ENCODE assay signal across 33 mouse cellular contexts in the genomic region with DNA sequence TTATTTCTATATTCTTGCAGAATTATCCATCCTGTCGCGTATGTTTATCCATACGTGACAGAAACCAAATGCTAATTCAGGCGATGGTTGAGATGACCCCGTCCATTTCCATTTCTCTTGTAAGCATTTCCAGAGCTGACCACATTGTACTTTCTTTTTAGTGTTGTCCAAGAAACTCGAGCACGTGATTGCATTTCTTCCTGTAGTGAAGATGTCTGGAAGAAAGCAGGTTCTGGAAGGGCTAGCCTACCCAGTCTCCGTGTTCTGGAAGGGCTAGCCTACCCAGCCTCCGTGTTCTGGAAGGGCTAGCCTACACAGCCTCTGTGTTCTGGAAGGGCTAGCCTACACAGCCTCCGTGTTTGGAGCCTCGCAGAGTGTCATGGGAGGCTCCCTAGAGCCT. TPM values are rescaled to one million over a fixed set of nuclear protein-coding genes. Genes with fewer than 3 reads are reported as not detected.
A peak's percentile ranks its signal among the peaks of the same experiment; 100 is the strongest.
DNase-seq lines count a peak whose midpoint lies in the region; ATAC-seq and TF ChIP-seq lines count a peak whose summit lies in the region.
"Had no signal": no experiment of that assay in that cellular context is flagged by ENCODE, and none has a peak within 500 bp of the region (broad histone marks: within the 10 kb centered on the region; RNA-seq: fewer than 3 reads in every experiment).

No protein-coding gene starts in this region.

- no peak for TF ChIP-seq EP300 in stomach, postnatal 0 days (optimal IDR thresholded peaks at IDR 0.05)

- no peak for TF ChIP-seq CTCF in hindbrain, postnatal 0 days (IDR thresholded peaks at IDR 0.05; ENCODE audit: low read depth)
- TF ChIP-seq CTCF in intestine, postnatal 0 days (IDR thresholded peaks at IDR 0.05; ENCODE audit: low read depth): no peak
- TF ChIP-seq CTCF in stomach, postnatal 0 days (IDR thresholded peaks at IDR 0.05; ENCODE audit: low read depth): no peak

- H3K4me2 ChIP-seq in hindbrain, postnatal 0 days (ENCODE audit: low read depth, low read length): no peak overlapping the region
- peak overlapping the region; percentile 39 for H3K4me2 ChIP-seq in midbrain, embryonic 12.5 days (replicated peaks)
- H3K4me2 ChIP-seq in midbrain, embryonic 16.5 days (ENCODE audit: low read length): no peak overlapping the region
- H3K4me2 ChIP-seq in intestine, postnatal 0 days (replicated peaks; ENCODE audit: low read depth): no peak overlapping the region
- H3K4me2 ChIP-seq in stomach, postnatal 0 days (replicated peaks; ENCODE audit: low read depth): peak overlapping the region; percentile 14; the same call in 1 of the 2 replicates
- H3K4me2 ChIP-seq: embryonic facial prominence, embryonic 12.5 days; limb, embryonic 15.5 days; neural tube, embryonic 12.5 days had no signal

- DNase-seq in hindbrain, embryonic 10.5 days (ENCODE audit: low spot score): no peak
- DNase-seq in hindbrain, postnatal 0 days (ENCODE audit: low spot score): no peak
- DNase-seq in stomach, postnatal 0 days (ENCODE audit: low spot score): no peak
- no peak for DNase-seq in left cerebral cortex, postnatal 25 days (ENCODE audit: low spot score in 2 of 2)
- DNase-seq in adrenal gland, adult 2 months: no peak
- DNase-seq: cerebellum, adult 11 months; cerebellum, postnatal 10 days; gastrocnemius, adult 2 months; kidney, adult 2 months; layer of hippocampus, adult 9-11 months; left cerebral cortex, postnatal 4 days; right cerebral cortex, postnatal 25 days; spleen, adult 18-20 months; thymus, adult 18-20 months; thymus, postnatal 4 days had no signal

- H3K4me1 ChIP-seq in hindbrain, embryonic 10.5 days (replicated peaks): peaks cover 82% of the 10 kb centered on the region
- H3K4me1 ChIP-seq in hindbrain, postnatal 0 days (ENCODE audit: insufficient read depth, low read length): no peaks in the 10 kb centered on the region
- peaks cover 63% of the 10 kb centered on the region for H3K4me1 ChIP-seq in midbrain, embryonic 12.5 days
- peaks cover 24% of the 10 kb centered on the region for H3K4me1 ChIP-seq in midbrain, embryonic 16.5 days (ENCODE audit: control insufficient read depth, insufficient read depth, low read length)
- H3K4me1 ChIP-seq in intestine, postnatal 0 days (replicated peaks; ENCODE audit: control insufficient read depth, insufficient read depth, low read length): peaks cover 2% of the 10 kb centered on the region; the same call in 1 of the 2 replicates
- peaks cover 2% of the 10 kb centered on the region for H3K4me1 ChIP-seq in stomach, postnatal 0 days (replicated peaks; ENCODE audit: control insufficient read depth, insufficient read depth)

- no peak overlapping the region for H3K9ac ChIP-seq in hindbrain, postnatal 0 days (replicated peaks; ENCODE audit: low read length)
- no peak overlapping the region for H3K9ac ChIP-seq in midbrain, embryonic 12.5 days (replicated peaks)
- H3K9ac ChIP-seq in midbrain, embryonic 16.5 days (ENCODE audit: low read depth, low read length): no peak overlapping the region
- no peak overlapping the region for H3K9ac ChIP-seq in intestine, postnatal 0 days (ENCODE audit: low read depth, low read length)
- H3K9ac ChIP-seq in stomach, postnatal 0 days (ENCODE audit: low read length): no peak overlapping the region
- H3K9ac ChIP-seq: embryonic facial prominence, embryonic 12.5 days; limb, embryonic 15.5 days; liver, embryonic 14.5 days; neural tube, embryonic 12.5 days had no signal

- H3K27ac ChIP-seq in hindbrain, embryonic 10.5 days: peak overlapping the region; percentile 86
- no peak overlapping the region for H3K27ac ChIP-seq in hindbrain, postnatal 0 days
- H3K27ac ChIP-seq in midbrain, embryonic 12.5 days (replicated peaks): peak overlapping the region; percentile 42
- H3K27ac ChIP-seq in midbrain, embryonic 16.5 days (ENCODE audit: low read length): no peak overlapping the region
- 0 out of 2 replicates have a peak overlapping the region, but pooled peaks have one; percentile 8 for H3K27ac ChIP-seq in intestine, postnatal 0 days (ENCODE audit: low read depth, low read length)
- peak overlapping the region; percentile 61; the same call in 1 of the 2 replicates for H3K27ac ChIP-seq in stomach, postnatal 0 days (replicated peaks)
- H3K27ac ChIP-seq: embryonic facial prominence, embryonic 12.5 days; gastrocnemius, adult 2 months; heart, embryonic 10.5 days; kidney, postnatal 0 days; limb, embryonic 15.5 days; liver, embryonic 14.5 days; neural tube, embryonic 12.5 days had no signal

- H3K4me3 ChIP-seq in hindbrain, embryonic 10.5 days: no peak overlapping the region
- H3K4me3 ChIP-seq in hindbrain, postnatal 0 days (ENCODE audit: low read length): no peak overlapping the region
- peak overlapping the region; percentile 14; the same call in 1 of the 2 replicates for H3K4me3 ChIP-seq in midbrain, embryonic 12.5 days
- H3K4me3 ChIP-seq in midbrain, embryonic 16.5 days (ENCODE audit: low read depth, low read length): no peak overlapping the region
- H3K4me3 ChIP-seq in intestine, postnatal 0 days (ENCODE audit: low read depth, low read length): no peak overlapping the region
- H3K4me3 ChIP-seq in stomach, postnatal 0 days (ENCODE audit: low read depth, low read length): 0 out of 2 replicates have a peak overlapping the region, but pooled peaks have one; percentile 6
- H3K4me3 ChIP-seq: embryonic facial prominence, embryonic 12.5 days; gastrocnemius, adult 2 months; heart, embryonic 10.5 days; limb, embryonic 15.5 days; neural tube, embryonic 12.5 days had no signal

- no peaks in the 10 kb centered on the region for H3K27me3 ChIP-seq in hindbrain, embryonic 10.5 days (ENCODE audit: insufficient read depth, poor library complexity, severe bottlenecking)
- H3K27me3 ChIP-seq in hindbrain, postnatal 0 days (ENCODE audit: insufficient read depth, low read length): no peaks in the 10 kb centered on the region
- H3K27me3 ChIP-seq in midbrain, embryonic 12.5 days: no peaks in the 10 kb centered on the region
- H3K27me3 ChIP-seq in midbrain, embryonic 16.5 days (ENCODE audit: control insufficient read depth, insufficient read depth, low read depth, low read length): no peaks in the 10 kb centered on the region
- H3K27me3 ChIP-seq in intestine, postnatal 0 days (replicated peaks; ENCODE audit: control insufficient read depth, insufficient read depth, low read length): no peaks in the 10 kb centered on the region
- no peaks in the 10 kb centered on the region for H3K27me3 ChIP-seq in stomach, postnatal 0 days (ENCODE audit: control insufficient read depth, insufficient read depth, low read length)
- H3K27me3 ChIP-seq: embryonic facial prominence, embryonic 12.5 days; limb, embryonic 15.5 days; neural tube, embryonic 12.5 days had no signal

- no peaks in the 10 kb centered on the region for H3K9me3 ChIP-seq in hindbrain, embryonic 10.5 days
- H3K9me3 ChIP-seq in hindbrain, postnatal 0 days (ENCODE audit: low read length): no peaks in the 10 kb centered on the region
- H3K9me3 ChIP-seq in midbrain, embryonic 12.5 days: no peaks in the 10 kb centered on the region
- no peaks in the 10 kb centered on the region for H3K9me3 ChIP-seq in midbrain, embryonic 16.5 days (replicated peaks; ENCODE audit: control insufficient read depth, low read length, poor library complexity, severe bottlenecking)
- H3K9me3 ChIP-seq in intestine, postnatal 0 days (ENCODE audit: control insufficient read depth): no peaks in the 10 kb centered on the region
- no peaks in the 10 kb centered on the region for H3K9me3 ChIP-seq in stomach, postnatal 0 days (ENCODE audit: control insufficient read depth, low read length)
- H3K9me3 ChIP-seq: embryonic facial prominence, embryonic 12.5 days; heart, embryonic 10.5 days; limb, embryonic 15.5 days; neural tube, embryonic 12.5 days had no signal

- H3K36me3 ChIP-seq in hindbrain, embryonic 10.5 days: no peaks in the 10 kb centered on the region
- no peaks in the 10 kb centered on the region for H3K36me3 ChIP-seq in hindbrain, postnatal 0 days (ENCODE audit: insufficient read depth, low read length)
- H3K36me3 ChIP-seq in midbrain, embryonic 12.5 days: no peaks in the 10 kb centered on the region
- no peaks in the 10 kb centered on the region for H3K36me3 ChIP-seq in midbrain, embryonic 16.5 days (ENCODE audit: control insufficient read depth, insufficient read depth, low read length)
- H3K36me3 ChIP-seq in intestine, postnatal 0 days (ENCODE audit: control insufficient read depth, insufficient read depth): no peaks in the 10 kb centered on the region
- no peaks in the 10 kb centered on the region for H3K36me3 ChIP-seq in stomach, postnatal 0 days (ENCODE audit: control insufficient read depth, insufficient read depth, low read length)
- H3K36me3 ChIP-seq: embryonic facial prominence, embryonic 12.5 days; heart, embryonic 10.5 days; limb, embryonic 15.5 days; neural tube, embryonic 12.5 days had no signal

- ATAC-seq in hindbrain, postnatal 0 days: no peak
- ATAC-seq in midbrain, embryonic 12.5 days (ENCODE audit: low FRiP score, low read depth): no peak
- ATAC-seq in midbrain, embryonic 16.5 days: no peak
- no peak for ATAC-seq in intestine, postnatal 0 days
- no peak; the same call in 1 of the 2 replicates for ATAC-seq in stomach, postnatal 0 days (ENCODE audit: low FRiP score, low TSS enrichment)
- ATAC-seq: CD4-positive, CD25-positive, alpha-beta regulatory T cell, adult 4 months; hindbrain, embryonic 16.5 days had no signal

- intact Hi-C loops in left cerebral cortex, postnatal 25 days (cut with DNase I): no loop called here

- 80% methylated on average over 11 of the region's 11 CpGs for WGBS in hindbrain, embryonic 10.5 days
- 73% methylated on average over 11 of the region's 11 CpGs for WGBS in hindbrain, postnatal 0 days
- WGBS in midbrain, embryonic 12.5 days: 77% methylated on average over 11 of the region's 11 CpGs
- 74% methylated on average over 11 of the region's 11 CpGs for WGBS in midbrain, embryonic 16.5 days
- 61% methylated on average over 11 of the region's 11 CpGs for WGBS in intestine, postnatal 0 days
- 48% methylated on average over 11 of the region's 11 CpGs for WGBS in stomach, postnatal 0 days

RNA-seq across cellular contexts. Expression of a gene that starts 27.8 kb away (rescaled TPM):
- 0.26 and 0.41 TPM in 2 replicates for polyA plus RNA-seq in hindbrain, embryonic 10.5 days (2016; fragmentation: Nextera tagmentation; extraction: Ambion mirVana)
- not detected in 2 replicates for total RNA-seq in hindbrain, postnatal 0 days (2014; rRNA removed)
- not detected in 2 replicates for polyA plus RNA-seq in hindbrain, postnatal 0 days (2015; fragmentation: Nextera tagmentation; extraction: Ambion mirVana)
- 0.46 and 0.60 TPM in 2 replicates for polyA plus RNA-seq in midbrain, embryonic 12.5 days (2016; fragmentation: Nextera tagmentation; extraction: Ambion mirVana)
- 0.27 TPM in 1 of 2 replicates, not detected in the other for polyA plus RNA-seq in midbrain, embryonic 16.5 days (2015; fragmentation: Nextera tagmentation; extraction: Ambion mirVana)
- polyA plus RNA-seq in intestine, postnatal 0 days (2015; fragmentation: Nextera tagmentation; extraction: Ambion mirVana): 0.25 and 0.51 TPM in 2 replicates
- polyA plus RNA-seq in stomach, postnatal 0 days (2015; fragmentation: Nextera tagmentation; extraction: Ambion mirVana): 0.16 TPM in 1 of 2 replicates, not detected in the other
- total RNA-seq in left cerebral cortex, postnatal 25 days (2021): not detected
- total RNA-seq in adrenal gland, adult 2 months (2021): not detected
- not detected in 2 replicates for polyA plus RNA-seq in adrenal gland, adult 2 months (2012; rRNA removed)
- total RNA-seq: adrenal gland, postnatal 4 days; ES-E14; gastrocnemius, adult 2 months; granulocyte monocyte progenitor cell, adult 5-6 weeks; hematopoietic stem cell, adult 5-6 weeks; left cerebral cortex, adult 18-20 months; left cerebral cortex, postnatal 4 days; megakaryocyte, adult 5-6 weeks had no signal
- polyA plus RNA-seq: hindbrain, embryonic 16.5 days; kidney, adult 2 months; kidney, postnatal 0 days; large intestine, adult 2 months; liver, embryonic 14.5 days; neural tube, embryonic 12.5 days had no signal

RNA-seq across cellular contexts. Expression of a gene that starts 33.3 kb away (rescaled TPM):
- 13.1 and 19.6 TPM in 2 replicates for polyA plus RNA-seq in hindbrain, embryonic 10.5 days (2016; fragmentation: Nextera tagmentation; extraction: Ambion mirVana)
- 2.3 and 2.9 TPM in 2 replicates for total RNA-seq in hindbrain, postnatal 0 days (2014; rRNA removed)
- polyA plus RNA-seq in hindbrain, postnatal 0 days (2015; fragmentation: Nextera tagmentation; extraction: Ambion mirVana): 3.1 and 3.2 TPM in 2 replicates
- polyA plus RNA-seq in midbrain, embryonic 12.5 days (2016; fragmentation: Nextera tagmentation; extraction: Ambion mirVana): 23.1 and 28.0 TPM in 2 replicates
- 2.8 and 3.9 TPM in 2 replicates for polyA plus RNA-seq in midbrain, embryonic 16.5 days (2015; fragmentation: Nextera tagmentation; extraction: Ambion mirVana)
- polyA plus RNA-seq in intestine, postnatal 0 days (2015; fragmentation: Nextera tagmentation; extraction: Ambion mirVana): 21.0 and 21.2 TPM in 2 replicates
- 15.0 and 16.9 TPM in 2 replicates for polyA plus RNA-seq in stomach, postnatal 0 days (2015; fragmentation: Nextera tagmentation; extraction: Ambion mirVana)
- 1 to 10 TPM; 4.6 to 6.8 TPM for total RNA-seq in left cerebral cortex, postnatal 25 days (2021)
- 10 to 100 TPM; 23.7 to 35.2 TPM for total RNA-seq in adrenal gland, adult 2 months (2021)
- polyA plus RNA-seq in adrenal gland, adult 2 months (2012; rRNA removed): 7.7 and 7.9 TPM in 2 replicates

Comparison
In these comparisons a context has a peak if more than half of its experiments do, and no peak if none do; other contexts are left out.
1. H3K27ac ChIP-seq: peak in hindbrain, embryonic 10.5 days (single experiment), midbrain, embryonic 12.5 days (single experiment), intestine, postnatal 0 days (single experiment) and stomach, postnatal 0 days (single experiment); none in hindbrain, postnatal 0 days (single experiment) and midbrain, embryonic 16.5 days (single experiment).
2. H3K4me3 ChIP-seq: peak in midbrain, embryonic 12.5 days (single experiment) and stomach, postnatal 0 days (single experiment); none in hindbrain, embryonic 10.5 days (single experiment), hindbrain, postnatal 0 days (single experiment), midbrain, embryonic 16.5 days (single experiment) and intestine, postnatal 0 days (single experiment).
3. H3K4me2 ChIP-seq: peak in midbrain, embryonic 12.5 days (single experiment) and stomach, postnatal 0 days (single experiment); none in hindbrain, postnatal 0 days (single experiment), midbrain, embryonic 16.5 days (single experiment) and intestine, postnatal 0 days (single experiment).